In the genomic region with DNA sequence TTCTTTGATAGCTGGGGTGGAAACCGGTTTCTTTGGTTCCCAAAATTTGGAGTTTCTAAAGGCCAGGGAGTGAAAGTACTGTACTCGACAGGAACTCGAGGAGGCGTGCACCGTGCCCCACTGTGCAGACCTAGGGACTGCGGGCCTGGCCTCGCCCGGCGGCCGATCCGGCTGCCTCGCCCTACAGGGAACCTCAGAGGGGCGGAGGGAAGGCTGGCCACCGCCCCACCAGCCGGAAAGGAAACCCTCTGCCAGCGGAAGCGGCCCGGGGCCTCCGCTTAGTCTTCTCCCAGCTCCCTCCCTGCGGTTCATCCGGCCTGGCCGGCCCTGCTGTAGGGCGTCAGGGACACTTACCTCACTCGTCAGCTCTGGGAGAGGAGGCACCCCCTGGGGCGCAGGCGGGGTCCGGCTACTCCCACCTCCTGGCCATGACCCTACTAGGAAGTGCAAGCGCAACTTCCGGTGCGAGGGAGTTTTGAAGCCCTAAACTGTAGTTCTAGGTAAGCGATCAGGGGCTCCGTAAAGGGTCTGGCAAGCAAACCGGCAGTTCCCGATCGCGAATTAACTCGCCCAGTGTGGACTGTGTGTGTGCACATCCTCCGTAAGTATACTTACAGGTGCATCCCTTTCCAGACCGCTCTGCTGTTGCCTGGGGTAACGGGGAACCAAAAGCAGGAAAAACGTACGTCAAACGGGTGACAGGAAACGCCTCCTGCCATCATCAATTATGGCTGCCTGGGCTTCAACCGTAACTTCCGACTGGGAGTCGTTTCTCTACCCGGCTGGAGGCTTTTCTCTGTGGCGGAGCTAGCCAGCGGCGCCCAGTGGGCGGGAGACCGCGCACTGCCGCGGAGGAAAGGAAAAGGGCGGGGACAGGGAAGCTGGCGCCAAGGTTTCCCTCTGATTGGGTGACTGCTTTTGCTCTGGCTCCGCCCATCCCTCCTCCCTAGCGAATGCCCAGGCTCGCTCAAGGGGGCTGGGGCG, we compare ENCODE assay signal across 8 mouse cellular contexts. TPM values are rescaled to one million over a fixed set of nuclear protein-coding genes. Genes with fewer than 3 reads are reported as not detected.
DNase-seq lines count a peak whose midpoint lies in the region; ATAC-seq and TF ChIP-seq lines count a peak whose summit lies in the region.

A gene (plus strand): TSS at position 505 of the 984 bp plus-strand sequence.
A gene (minus strand): TSS at position 826 of the 984 bp plus-strand sequence.

- H3K4me3 ChIP-seq in bone marrow macrophage, adult 2 months (ENCODE audit: insufficient read depth, low read length): peak within 1 kb of the TSS; percentile 81
- H3K4me3 ChIP-seq in embryonic fibroblast, embryonic 13.5 days (ENCODE audit: insufficient read depth, low read length): peak within 1 kb of the TSS; percentile 71
- peak within 1 kb of the TSS; percentile 86 for H3K4me3 ChIP-seq in kidney, embryonic 14.5 days (ENCODE audit: low read length)
- peak within 1 kb of the TSS; percentile 98 for H3K4me3 ChIP-seq in limb, embryonic 15.5 days

- WGBS in kidney, embryonic 14.5 days: under 1% methylated on average over 60 of the region's 62 CpGs
- WGBS in limb, embryonic 15.5 days: under 1% methylated on average over 55 of the region's 62 CpGs

- DNase-seq in A20 (ENCODE audit: low read depth, low spot score): peak; percentile 99
- peak; percentile 99 for DNase-seq in heart, adult 9 months (ENCODE audit: low spot score in 2 of 2)
- DNase-seq in monocyte, adult 2 months (ENCODE audit: low read depth in 1 of 2, low spot score in 2 of 2): peak; percentile 97 to 98
- peak; percentile 99 for DNase-seq in spleen, postnatal 36 days (ENCODE audit: low spot score in 2 of 2)

- H3K27me3 ChIP-seq in kidney, embryonic 14.5 days (ENCODE audit: control insufficient read depth, insufficient read depth, low read length): no peaks in the 10 kb centered on the region
- H3K27me3 ChIP-seq in limb, embryonic 15.5 days: no peaks in the 10 kb centered on the region

- H3K4me1 ChIP-seq in bone marrow macrophage, adult 2 months (ENCODE audit: control insufficient read depth, insufficient read depth, low read length): peaks cover 12% of the 10 kb centered on the region
- no peaks in the 10 kb centered on the region for H3K4me1 ChIP-seq in embryonic fibroblast, embryonic 13.5 days (ENCODE audit: control insufficient read depth, insufficient read depth, low read length)
- peaks cover 12% of the 10 kb centered on the region; the same call in 1 of the 2 replicates for H3K4me1 ChIP-seq in kidney, embryonic 14.5 days (ENCODE audit: control insufficient read depth, insufficient read depth, low read length)
- peaks cover 13% of the 10 kb centered on the region for H3K4me1 ChIP-seq in limb, embryonic 15.5 days

- H3K9ac ChIP-seq in kidney, embryonic 14.5 days (ENCODE audit: low read depth, low read length): peak within 1 kb of the TSS; percentile 97
- H3K9ac ChIP-seq in limb, embryonic 15.5 days: peak within 1 kb of the TSS; percentile 95

- TF ChIP-seq POLR2A in bone marrow macrophage, adult 2 months (IDR thresholded peaks at IDR 0.05; ENCODE audit: borderline replicate concordance, low read depth, low read length): peak; percentile 94
- TF ChIP-seq POLR2A in embryonic fibroblast, embryonic 13.5 days (IDR thresholded peaks at IDR 0.05; ENCODE audit: low read depth, low read length): peak; percentile 99

- no peak for TF ChIP-seq CTCF in bone marrow macrophage, adult 2 months (IDR thresholded peaks at IDR 0.05; ENCODE audit: low read depth, low read length)
- TF ChIP-seq CTCF in embryonic fibroblast, embryonic 13.5 days (IDR thresholded peaks at IDR 0.05; ENCODE audit: borderline replicate concordance, insufficient read depth, low read length): no peak

- H3K27ac ChIP-seq in bone marrow macrophage, adult 2 months (ENCODE audit: insufficient read depth, low read depth, low read length): peak within 1 kb of the TSS; percentile 89
- H3K27ac ChIP-seq in embryonic fibroblast, embryonic 13.5 days (ENCODE audit: insufficient read depth, low read length): peak within 1 kb of the TSS; percentile 87
- peak within 1 kb of the TSS; percentile 98 for H3K27ac ChIP-seq in kidney, embryonic 14.5 days (ENCODE audit: low read depth, low read length)
- H3K27ac ChIP-seq in limb, embryonic 15.5 days: peak within 1 kb of the TSS; percentile 99

- peak within 1 kb of the TSS; percentile 59 for H3K4me2 ChIP-seq in kidney, embryonic 14.5 days (replicated peaks; ENCODE audit: low read depth, low read length)
- peak within 1 kb of the TSS; percentile 64 for H3K4me2 ChIP-seq in limb, embryonic 15.5 days

- peak; percentile 96 for ATAC-seq in kidney, embryonic 14.5 days (ENCODE audit: low FRiP score, low TSS enrichment)
- ATAC-seq in limb, embryonic 15.5 days (ENCODE audit: insufficient number of reproducible peaks, low FRiP score, low TSS enrichment, low read depth): peak; percentile 95

- no peaks in the 10 kb centered on the region for H3K36me3 ChIP-seq in kidney, embryonic 14.5 days (ENCODE audit: control insufficient read depth, insufficient read depth, low read length)
- no peaks in the 10 kb centered on the region for H3K36me3 ChIP-seq in limb, embryonic 15.5 days

- H3K9me3 ChIP-seq in kidney, embryonic 14.5 days (ENCODE audit: control insufficient read depth, low read length): no peaks in the 10 kb centered on the region
- H3K9me3 ChIP-seq in limb, embryonic 15.5 days: no peaks in the 10 kb centered on the region

RNA-seq across cellular contexts. Expression of the first gene that starts in this region (rescaled TPM):
- 29.3 and 35.5 TPM in 2 replicates for polyA plus RNA-seq in bone marrow macrophage, adult 2 months (2012; ENCODE audit: insufficient read depth, insufficient read length, missing spikeins)
- 89.7 and 99.6 TPM in 2 replicates for polyA plus RNA-seq in embryonic fibroblast, embryonic 13.5 days (2011; ENCODE audit: insufficient read length, low read depth, missing spikeins)
- polyA plus RNA-seq in kidney, embryonic 14.5 days (2014; fragmentation: Nextera tagmentation; extraction: Ambion mirVana): 34.3 and 59.6 TPM in 2 replicates
- polyA plus RNA-seq in limb, embryonic 15.5 days (2015; fragmentation: Nextera tagmentation; extraction: Ambion mirVana): 48.5 and 48.9 TPM in 2 replicates

RNA-seq across cellular contexts. Expression of the second gene that starts in this region (rescaled TPM):
- 70.9 and 79.5 TPM in 2 replicates for polyA plus RNA-seq in bone marrow macrophage, adult 2 months (2012; ENCODE audit: insufficient read depth, insufficient read length, missing spikeins)
- 60.0 and 61.6 TPM in 2 replicates for polyA plus RNA-seq in embryonic fibroblast, embryonic 13.5 days (2011; ENCODE audit: insufficient read length, low read depth, missing spikeins)
- polyA plus RNA-seq in kidney, embryonic 14.5 days (2014; fragmentation: Nextera tagmentation; extraction: Ambion mirVana): 96.8 and 137 TPM in 2 replicates
- 59.5 and 62.5 TPM in 2 replicates for polyA plus RNA-seq in limb, embryonic 15.5 days (2015; fragmentation: Nextera tagmentation; extraction: Ambion mirVana)

Comparison
In these comparisons a context has a peak if more than half of its experiments do, and no peak if none do; other contexts are left out.
1. Peak in every context shown above with its lines: DNase-seq, ATAC-seq, H3K4me3 ChIP-seq and H3K27ac ChIP-seq.